Mouse (Mus musculus): ENCODE results near the gene Arnt2. TPM values are rescaled to one million over a fixed set of nuclear protein-coding genes. Genes with fewer than 3 reads are reported as not detected.

Arnt2 gene
- polyA plus RNA-seq, 1 experiment from 2014 or later: 3.1 TPM

DNA sequence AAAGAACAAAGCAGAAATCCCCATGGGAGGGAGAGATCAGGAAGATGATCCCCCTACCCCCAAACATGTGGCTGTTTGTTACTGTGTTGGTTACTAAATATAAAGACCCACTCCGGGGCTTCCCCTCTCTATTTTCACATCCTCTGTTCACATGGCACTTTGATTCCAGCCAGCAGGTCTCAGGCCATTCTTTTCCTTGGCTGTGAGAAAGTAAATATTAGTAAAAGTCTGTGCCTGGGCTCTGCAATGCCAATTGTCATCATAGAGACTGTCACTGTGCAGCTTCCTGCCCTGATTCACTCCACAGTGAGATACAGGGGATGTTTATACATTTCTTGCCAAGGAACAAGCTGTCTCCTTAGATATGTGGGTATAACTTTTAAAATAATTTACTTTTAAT lies 197.9 kb downstream of the Arnt2 start:
- no peaks in the 10 kb centered on the region for H3K36me3 ChIP-seq (ENCODE audit: control insufficient read depth, insufficient read depth, low read length)
- no peak overlapping the region for H3K9ac ChIP-seq (ENCODE audit: low read depth, low read length)
- no peak overlapping the region for H3K4me3 ChIP-seq (ENCODE audit: low read depth, low read length)
- H3K4me1 ChIP-seq (ENCODE audit: control insufficient read depth, insufficient read depth, low read length): peaks cover 11% of the 10 kb centered on the region
- ATAC-seq (replicated peaks; ENCODE audit: insufficient number of reproducible peaks, low FRiP score, low TSS enrichment): no peak
- no peaks in the 10 kb centered on the region for H3K27me3 ChIP-seq (ENCODE audit: control insufficient read depth, insufficient read depth, low read length)
- no peak overlapping the region for H3K4me2 ChIP-seq
- 36% methylated on average over 1 of the region's 1 CpGs for whole genome bisulfite sequencing (ENCODE audit: insufficient replicate concordance)
- H3K27ac ChIP-seq (ENCODE audit: low read depth, low read length): no peak overlapping the region
- H3K9me3 ChIP-seq (replicated peaks; ENCODE audit: control insufficient read depth, low read length): no peaks in the 10 kb centered on the region

DNA sequence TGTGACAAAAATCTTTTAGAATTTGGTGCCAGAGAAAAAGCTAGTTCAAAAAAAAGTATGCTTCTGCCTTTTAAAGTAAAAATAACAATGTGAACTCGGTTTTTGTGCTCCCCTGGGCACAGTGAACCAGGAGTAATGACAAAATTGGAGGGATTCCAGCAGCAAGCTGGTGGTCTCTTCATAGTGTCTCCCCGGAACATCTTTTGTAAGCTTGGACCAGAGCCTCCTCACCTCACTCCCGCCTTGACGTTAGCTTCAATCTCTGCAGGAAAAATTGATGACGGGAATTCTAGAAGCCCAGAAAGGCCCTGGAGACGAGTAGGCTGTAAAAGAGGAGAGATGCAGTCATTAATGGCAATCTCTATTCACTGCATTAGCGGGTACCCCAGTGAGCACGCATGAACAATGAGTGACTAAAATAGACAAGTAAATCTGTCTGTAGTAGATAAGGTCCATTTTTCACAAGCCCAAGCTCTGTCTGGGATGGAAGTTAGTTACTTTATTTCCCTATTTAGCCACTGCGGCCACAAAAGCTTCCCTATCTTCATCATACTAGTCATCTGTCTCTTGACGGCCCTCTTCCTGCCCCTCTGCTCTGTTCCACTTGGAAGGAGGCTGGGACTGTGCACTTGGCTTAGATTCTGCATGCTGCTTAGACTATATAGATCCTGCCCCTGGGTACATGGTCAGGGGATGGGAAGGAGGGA lies 199.2 kb downstream of the Arnt2 start:
- no peaks in the 10 kb centered on the region for H3K36me3 ChIP-seq (ENCODE audit: control insufficient read depth, insufficient read depth, low read length)
- H3K9me3 ChIP-seq (replicated peaks; ENCODE audit: control insufficient read depth, low read length): no peaks in the 10 kb centered on the region
- ATAC-seq (replicated peaks; ENCODE audit: insufficient number of reproducible peaks, low FRiP score, low TSS enrichment): no peak
- no peak overlapping the region for H3K27ac ChIP-seq (ENCODE audit: low read depth, low read length)
- H3K27me3 ChIP-seq (ENCODE audit: control insufficient read depth, insufficient read depth, low read length): no peaks in the 10 kb centered on the region
- H3K4me2 ChIP-seq: no peak overlapping the region
- no peak overlapping the region for H3K4me3 ChIP-seq (ENCODE audit: low read depth, low read length)
- peaks cover 11% of the 10 kb centered on the region for H3K4me1 ChIP-seq (ENCODE audit: control insufficient read depth, insufficient read depth, low read length)
- no peak overlapping the region for H3K9ac ChIP-seq (ENCODE audit: low read depth, low read length)
- WGBS (ENCODE audit: insufficient replicate concordance): 49% methylated on average over 10 of the region's 10 CpGs

DNA sequence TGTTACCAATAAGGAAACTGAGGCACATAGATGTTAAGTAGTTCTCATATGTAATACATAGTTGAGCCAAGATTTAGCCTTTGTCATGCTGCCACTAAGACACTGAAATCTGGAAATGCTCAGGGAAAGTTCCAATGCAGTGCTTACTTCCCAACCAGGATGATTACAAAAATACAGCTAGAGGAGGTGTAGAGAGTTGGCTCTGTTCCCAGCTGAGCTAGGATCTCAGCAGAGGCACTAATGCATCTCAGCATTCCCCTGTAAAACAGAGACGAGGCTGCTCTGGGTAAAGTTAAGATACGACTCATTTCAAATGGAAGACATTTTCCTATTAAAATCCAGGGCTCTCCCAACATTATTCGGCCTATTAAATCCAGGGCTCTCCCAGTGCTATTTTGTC lies 206.0 kb downstream of the Arnt2 start:
- 65% methylated on average over 3 of the region's 3 CpGs for WGBS (ENCODE audit: insufficient replicate concordance)
- H3K36me3 ChIP-seq (ENCODE audit: control insufficient read depth, insufficient read depth, low read length): no peaks in the 10 kb centered on the region
- no peaks in the 10 kb centered on the region for H3K27me3 ChIP-seq (ENCODE audit: control insufficient read depth, insufficient read depth, low read length)
- H3K4me2 ChIP-seq: no peak overlapping the region
- no peak for ATAC-seq (replicated peaks; ENCODE audit: insufficient number of reproducible peaks, low FRiP score, low TSS enrichment)
- no peaks in the 10 kb centered on the region for H3K9me3 ChIP-seq (replicated peaks; ENCODE audit: control insufficient read depth, low read length)
- H3K4me1 ChIP-seq (ENCODE audit: control insufficient read depth, insufficient read depth, low read length): no peaks in the 10 kb centered on the region
- no peak overlapping the region for H3K27ac ChIP-seq (ENCODE audit: low read depth, low read length)
- H3K9ac ChIP-seq (ENCODE audit: low read depth, low read length): no peak overlapping the region
- H3K4me3 ChIP-seq (ENCODE audit: low read depth, low read length): no peak overlapping the region

DNA sequence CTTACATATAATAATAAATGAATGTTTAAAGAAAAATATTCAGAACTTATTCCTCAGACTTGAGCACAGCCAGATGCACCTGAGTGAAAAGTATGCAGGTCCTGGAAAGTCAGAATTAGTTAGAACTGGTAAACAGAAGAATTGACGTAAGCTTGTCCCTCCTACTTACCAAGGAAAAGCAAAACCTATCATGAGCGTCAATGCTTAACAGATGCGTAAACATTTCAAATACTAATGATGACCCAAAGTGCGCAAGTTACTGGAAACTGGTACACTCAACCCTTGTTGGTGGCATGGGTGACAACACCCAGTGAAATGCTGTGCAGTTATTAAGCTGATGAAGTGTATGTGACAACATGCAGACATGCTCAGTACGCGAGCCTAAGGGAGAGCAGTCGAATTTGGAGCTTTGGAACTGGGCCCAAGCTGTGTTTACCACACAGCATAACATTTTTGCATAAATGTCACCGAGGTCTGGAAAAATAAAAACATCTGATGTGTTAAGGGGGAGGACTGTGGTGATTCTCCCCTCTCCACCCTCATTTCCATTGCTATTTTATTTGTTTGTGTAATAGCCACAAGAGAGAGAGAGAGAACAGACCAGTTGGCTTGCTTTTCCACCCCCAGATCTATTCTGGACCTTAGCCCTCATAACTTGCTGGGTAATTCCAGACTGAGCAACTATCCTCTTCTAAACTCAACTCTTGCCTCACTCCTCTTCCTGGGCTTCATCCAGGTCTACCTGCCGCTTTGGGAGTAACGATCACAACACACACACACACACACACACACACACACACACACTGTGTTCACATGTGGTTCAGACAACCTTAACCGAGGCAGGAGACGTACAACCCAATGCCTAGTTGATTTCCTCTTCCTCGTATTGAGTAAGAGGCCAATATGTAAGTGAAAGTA lies 208.6 kb downstream of the Arnt2 start:
- WGBS (ENCODE audit: insufficient replicate concordance): 86% methylated on average over 13 of the region's 13 CpGs
- Histone ChIP-seq H3K36me3 (ENCODE audit: control insufficient read depth, insufficient read depth, low read length) (no peaks in the 10 kb centered on the region), H3K4me3 (ENCODE audit: low read depth, low read length) (no peak overlapping the region), H3K9ac (ENCODE audit: low read depth, low read length) (no peak overlapping the region), H3K27ac (ENCODE audit: low read depth, low read length) (no peak overlapping the region), H3K4me2 (no peak overlapping the region), H3K9me3 (replicated peaks; ENCODE audit: control insufficient read depth, low read length) (no peaks in the 10 kb centered on the region), H3K4me1 (ENCODE audit: control insufficient read depth, insufficient read depth, low read length) (no peaks in the 10 kb centered on the region), H3K27me3 (ENCODE audit: control insufficient read depth, insufficient read depth, low read length) (no peaks in the 10 kb centered on the region)
- no peak for ATAC-seq (replicated peaks; ENCODE audit: insufficient number of reproducible peaks, low FRiP score, low TSS enrichment)

DNA sequence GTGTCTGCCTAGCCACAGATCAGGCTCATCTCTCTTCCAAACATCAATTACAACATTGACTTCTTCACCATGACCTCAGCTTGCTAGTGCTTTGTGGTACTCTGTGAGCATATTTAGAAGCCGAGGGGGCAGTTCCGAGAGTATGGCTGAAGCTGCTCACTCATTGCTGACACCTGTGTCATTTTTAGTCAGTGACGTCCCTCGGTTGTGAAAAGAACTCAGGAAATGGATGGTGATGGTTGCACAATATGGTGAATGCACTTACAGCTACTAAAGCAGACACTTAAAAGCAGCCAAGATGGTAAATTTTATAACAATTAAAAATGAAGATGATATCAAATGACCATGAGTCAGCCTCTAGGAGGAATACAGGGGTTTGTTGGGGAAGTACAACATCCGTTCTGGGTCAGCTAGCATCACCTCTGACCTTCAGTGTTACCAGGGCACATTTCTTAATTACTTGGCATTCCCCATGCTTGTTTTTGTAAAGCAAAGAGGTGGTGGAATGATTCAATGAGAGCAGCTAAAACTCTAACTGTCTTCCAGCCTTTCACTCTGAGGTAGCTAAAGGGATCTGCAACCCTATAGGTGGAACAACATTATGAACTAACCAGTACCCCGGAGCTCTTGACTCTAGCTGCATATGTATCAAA lies 212.6 kb downstream of the Arnt2 start:
- WGBS (ENCODE audit: insufficient replicate concordance): 75% methylated on average over 6 of the region's 6 CpGs
- no peak overlapping the region for H3K27ac ChIP-seq (ENCODE audit: low read depth, low read length)
- H3K4me2 ChIP-seq: no peak overlapping the region
- H3K9me3 ChIP-seq (replicated peaks; ENCODE audit: control insufficient read depth, low read length): no peaks in the 10 kb centered on the region
- H3K9ac ChIP-seq (ENCODE audit: low read depth, low read length): no peak overlapping the region
- H3K4me3 ChIP-seq (ENCODE audit: low read depth, low read length): no peak overlapping the region
- no peaks in the 10 kb centered on the region for H3K4me1 ChIP-seq (ENCODE audit: control insufficient read depth, insufficient read depth, low read length)
- H3K36me3 ChIP-seq (ENCODE audit: control insufficient read depth, insufficient read depth, low read length): no peaks in the 10 kb centered on the region
- ATAC-seq (replicated peaks; ENCODE audit: insufficient number of reproducible peaks, low FRiP score, low TSS enrichment): no peak
- no peaks in the 10 kb centered on the region for H3K27me3 ChIP-seq (ENCODE audit: control insufficient read depth, insufficient read depth, low read length)

Other genes starting within 250 kb of the Arnt2 start
- gene Gm2115, start 118.8 kb upstream of the Arnt2 start, polyA plus RNA-seq (2014; fragmentation: Nextera tagmentation; extraction: Ambion mirVana): 0.09 and 0.10 TPM in 2 replicates
- gene Fah, start 196.5 kb upstream of the Arnt2 start, polyA plus RNA-seq (2014; fragmentation: Nextera tagmentation; extraction: Ambion mirVana): 9.2 and 11.2 TPM in 2 replicates